Mouse (Mus musculus) MN1 (cell line): ENCODE results near the gene Exoc6.
"Not testable (repeated sequence)": the region's sequence is repeated elsewhere in the genome, so short reads cannot be mapped to it uniquely, and the experiment has no call there.

Source experiments
- DNase-seq: peaks from one replicate; pipeline ENCODE4 v3.0.0-alpha.2; 2016; ENCODE audit warnings: low spot score

Exoc6 gene

DNA sequence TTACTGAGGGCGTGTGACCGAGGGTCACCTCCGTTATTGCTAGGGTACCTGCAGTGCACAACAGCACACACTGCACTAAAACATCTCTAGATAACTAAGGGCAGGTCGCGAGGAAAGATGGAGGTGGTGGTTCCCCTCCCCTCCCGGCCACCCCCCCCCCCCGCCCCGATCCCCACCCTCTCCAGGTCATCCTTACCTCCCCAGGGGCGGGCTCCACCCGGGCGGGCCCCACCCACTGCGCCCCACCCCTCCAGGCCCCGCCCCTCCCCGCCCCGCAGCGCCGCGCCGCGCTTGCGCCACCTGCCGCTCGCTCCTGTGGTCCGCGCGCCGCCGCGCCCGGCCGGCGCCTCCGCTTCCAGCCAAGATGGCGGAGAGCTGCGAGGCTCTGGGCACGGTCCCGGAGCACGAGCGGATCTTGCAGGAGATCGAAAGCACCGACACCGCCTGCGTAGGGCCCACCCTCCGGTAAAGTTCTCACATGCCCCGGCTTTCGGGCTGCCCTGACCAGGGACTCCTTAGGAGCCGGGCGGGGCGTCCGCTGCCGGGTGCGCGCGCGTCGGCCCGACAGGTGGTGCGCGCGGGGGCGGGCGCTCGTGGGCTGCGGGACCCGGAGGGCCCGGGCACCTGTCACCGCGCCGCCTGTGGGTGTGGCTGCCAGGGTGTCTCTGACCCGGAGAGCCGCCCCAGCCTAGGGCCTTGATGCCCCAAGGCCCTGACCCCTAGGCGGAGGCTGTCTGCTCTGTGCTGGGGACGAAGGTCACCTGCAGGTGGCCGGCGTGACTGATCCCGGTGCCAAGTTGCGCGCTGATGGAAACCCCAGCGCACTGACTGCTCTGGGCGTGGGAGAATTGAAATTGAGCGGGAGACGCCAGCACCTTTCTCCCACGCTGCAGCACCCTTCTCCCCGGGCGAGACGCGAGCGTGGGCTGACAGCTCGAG is at the start of gene Exoc6:
Exoc6 (plus strand) TSS at position 318 of the 939 bp plus-strand sequence.
- peak; percentile 72 for DNase-seq

DNA sequence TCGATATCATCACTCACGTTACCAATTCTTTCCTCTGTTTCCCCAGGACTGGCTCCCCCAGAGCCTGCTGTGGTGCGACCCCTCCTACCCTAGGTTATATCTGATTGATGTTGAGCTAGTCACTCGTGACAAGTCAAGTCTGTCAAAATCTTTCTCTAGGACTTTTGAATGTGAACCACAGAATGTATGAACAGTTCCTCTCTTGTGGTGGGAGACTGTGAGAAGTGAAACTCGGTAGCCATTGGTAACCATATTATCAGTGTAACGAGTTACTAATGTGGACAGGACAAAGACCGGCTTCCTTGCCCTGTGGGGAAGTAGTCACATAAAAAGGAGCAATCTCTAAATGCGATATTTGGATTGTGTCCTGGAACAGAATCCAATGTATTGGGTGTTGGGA is 47.2 kb upstream of the Exoc6 start:
- DNase-seq, result no peak

DNA sequence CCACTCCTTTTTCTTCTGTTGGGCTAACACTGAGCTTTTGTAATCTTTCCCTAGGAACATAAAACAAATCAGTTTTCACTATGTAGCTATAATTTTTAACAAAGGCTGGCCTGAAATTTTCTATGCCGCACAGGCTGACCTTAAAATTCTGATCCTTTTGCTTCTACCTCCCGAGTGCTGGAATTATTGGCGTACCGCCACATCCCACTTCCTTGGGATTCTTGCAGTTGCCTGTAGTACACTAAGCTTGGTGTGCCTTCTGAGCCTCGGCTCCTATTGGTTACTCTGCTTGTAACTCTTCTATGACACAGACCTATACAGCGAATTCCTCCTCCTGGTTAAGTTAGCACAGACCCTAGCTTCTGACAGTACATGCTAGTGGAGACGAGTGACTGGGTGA is 44.2 kb upstream of the Exoc6 start:
- DNase-seq, result no peak

DNA sequence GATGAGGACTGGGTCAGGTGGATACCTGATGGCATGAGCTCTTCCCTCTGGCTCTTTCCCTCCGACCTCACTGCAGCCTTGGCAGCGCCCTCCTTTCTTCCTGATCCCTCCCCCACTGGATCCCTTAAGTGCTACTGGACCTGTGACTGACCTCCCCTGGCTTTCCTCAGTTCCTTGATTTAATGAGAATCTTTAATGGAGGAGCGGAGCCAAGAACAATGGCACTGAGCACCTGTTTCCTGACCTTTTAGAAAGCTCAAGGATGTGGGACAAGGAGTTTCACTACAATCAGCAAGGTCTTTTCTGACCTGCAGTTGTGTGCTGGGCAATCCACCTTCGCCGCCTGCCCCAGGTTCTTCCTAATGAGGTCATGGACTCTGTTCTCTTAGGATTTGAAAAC is 43.6 kb upstream of the Exoc6 start:
- no peak for DNase-seq

DNA sequence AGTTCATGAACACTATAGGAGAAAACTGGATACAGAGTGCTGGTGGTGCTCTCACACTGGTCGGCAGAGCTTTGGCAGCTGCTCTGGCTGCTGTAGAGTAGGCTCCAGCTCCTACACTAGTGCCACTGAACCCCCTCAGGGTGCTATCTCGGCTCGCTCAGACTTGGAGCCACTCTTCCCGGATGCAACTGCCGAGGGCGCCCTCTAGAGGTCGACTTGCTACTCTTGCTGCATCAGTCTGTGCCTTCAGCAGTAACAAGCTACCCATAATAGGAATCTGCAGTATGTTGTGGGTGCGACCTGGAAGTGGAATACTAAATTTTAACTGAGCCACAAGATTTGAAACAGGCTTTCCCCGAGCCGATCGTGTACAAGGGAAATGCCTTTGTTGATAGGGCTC is 40.5 kb upstream of the Exoc6 start:
- DNase-seq, result peak; percentile 24

DNA sequence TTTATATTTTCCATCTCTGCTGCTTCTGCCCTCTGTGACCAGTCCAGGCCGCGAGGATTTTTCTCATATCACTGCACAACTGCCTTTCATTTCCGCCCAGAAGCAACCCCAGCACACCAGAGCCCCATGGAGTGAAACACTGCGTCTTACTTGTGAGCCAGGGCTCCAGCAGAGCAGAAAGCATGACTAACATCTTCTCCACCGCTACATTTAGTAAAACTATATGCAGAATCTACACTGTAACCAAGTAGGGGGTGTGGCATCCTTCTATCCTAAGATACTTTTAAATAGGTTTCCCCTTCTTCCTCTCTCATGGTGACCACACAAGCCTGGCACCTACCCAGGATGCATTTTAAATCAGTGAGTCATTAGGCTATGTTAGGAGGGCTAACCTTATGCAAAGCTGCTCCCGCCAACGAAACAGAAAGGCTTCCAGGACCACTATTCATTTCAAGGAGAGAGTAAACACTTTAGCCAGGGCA is 35.4 kb upstream of the Exoc6 start:
- DNase-seq, result peak; percentile 37

DNA sequence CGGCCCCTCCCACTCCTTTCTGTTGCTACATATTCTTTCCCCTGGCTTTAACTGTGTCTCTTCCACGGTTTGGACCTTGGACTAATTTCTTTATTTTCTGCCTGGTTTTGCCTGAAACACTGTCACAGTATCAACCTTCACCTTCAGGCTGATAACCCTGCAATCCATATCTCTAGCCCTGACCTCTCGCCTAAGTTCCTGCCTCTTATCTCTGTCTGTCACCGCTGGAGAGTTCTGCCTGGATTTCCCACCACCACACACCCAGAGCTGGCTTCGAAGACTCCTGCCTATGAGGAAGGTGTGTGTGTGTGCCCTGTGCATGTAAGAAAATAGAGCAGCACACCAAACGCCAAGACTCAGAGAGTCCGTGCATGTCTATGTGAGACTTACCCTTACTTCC is 32.8 kb upstream of the Exoc6 start:
- no peak for DNase-seq

DNA sequence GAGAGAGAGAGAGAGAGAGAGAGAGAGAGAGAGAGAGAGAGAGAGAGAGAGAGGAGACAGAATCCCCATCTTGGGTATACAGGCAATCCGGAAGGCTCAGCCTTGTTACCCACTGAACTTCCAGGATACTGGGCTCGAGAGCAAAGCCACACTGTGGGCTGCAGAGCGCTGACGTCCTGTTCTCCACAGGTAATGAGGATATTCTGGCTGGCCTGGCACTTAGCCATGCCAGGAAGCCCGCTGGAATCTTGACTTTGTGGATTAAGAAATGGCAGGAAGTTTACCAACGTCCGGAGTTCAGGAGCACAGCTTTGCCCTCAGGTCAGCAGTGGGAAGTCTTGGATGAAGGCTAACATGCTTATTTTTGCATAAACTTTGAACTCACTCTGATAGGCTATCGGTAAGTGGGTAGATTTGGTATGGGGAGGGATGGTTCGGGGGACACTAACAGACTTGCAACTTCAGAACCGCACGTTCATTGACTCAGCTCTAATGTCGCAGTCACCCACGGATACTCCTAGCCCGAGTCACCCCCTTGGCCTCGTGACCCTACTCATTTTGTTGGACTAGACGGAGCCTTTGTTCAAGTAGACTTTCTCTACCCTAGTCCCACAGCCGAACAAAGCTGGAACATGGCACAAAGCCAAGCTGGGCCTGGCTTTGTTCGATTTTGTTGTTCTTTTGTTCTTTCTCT is 29.3 kb upstream of the Exoc6 start:
- DNase-seq, result no peak

DNA sequence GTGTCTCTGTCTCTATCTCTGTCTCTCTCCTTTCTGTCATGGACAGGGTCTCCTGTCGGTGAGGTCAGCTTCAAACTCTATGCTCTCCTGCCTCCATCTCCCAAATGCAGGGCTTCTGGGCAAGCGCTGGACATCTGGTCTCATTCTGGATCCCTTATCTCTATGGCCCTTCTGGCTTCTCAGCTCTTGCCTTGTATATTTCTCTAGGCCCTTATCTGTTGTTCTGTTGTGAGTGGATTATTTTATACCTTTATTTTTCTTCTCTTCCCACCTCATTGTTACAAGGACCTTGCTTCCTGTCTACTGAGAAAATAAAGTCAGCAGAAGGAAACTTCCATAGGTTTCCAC is 28.8 kb upstream of the Exoc6 start:
- DNase-seq, result no peak

DNA sequence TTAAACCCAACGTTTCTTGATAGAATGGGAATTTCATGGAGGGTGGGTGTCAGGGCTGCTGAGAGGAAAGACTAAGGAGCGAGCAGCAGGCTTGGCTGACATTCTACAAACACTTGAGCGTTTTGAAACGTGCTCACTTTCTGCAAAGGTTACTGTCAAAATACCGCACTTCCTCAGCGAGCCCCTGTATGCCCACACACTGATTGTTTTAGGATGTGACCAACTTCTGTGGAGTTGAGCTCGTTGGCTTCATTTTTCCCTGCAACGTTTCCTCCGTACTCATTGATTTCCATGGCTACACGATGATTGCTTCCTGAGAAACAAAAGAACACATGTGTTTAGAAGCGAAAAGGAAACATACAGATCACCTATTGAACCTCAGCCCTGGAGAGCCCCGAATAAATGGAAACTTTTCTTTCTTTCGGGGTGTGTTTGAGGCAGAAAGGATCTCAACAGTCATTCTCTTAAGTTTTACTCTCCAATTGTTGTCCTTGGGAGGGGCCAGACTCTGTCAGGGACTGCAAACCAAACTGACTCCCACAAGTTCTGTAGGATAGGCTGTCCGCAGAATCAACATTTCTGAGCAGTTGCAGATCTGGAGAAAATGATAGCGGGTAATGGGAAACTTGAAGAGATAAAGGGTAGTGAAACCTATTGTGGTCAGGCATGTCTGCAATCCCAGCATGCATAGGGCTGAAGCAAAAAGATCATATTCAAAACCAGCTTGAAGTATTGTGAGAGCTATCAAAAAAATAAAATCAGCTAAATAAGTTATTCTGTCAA is 26.7 kb upstream of the Exoc6 start:
- DNase-seq, result no peak

DNA sequence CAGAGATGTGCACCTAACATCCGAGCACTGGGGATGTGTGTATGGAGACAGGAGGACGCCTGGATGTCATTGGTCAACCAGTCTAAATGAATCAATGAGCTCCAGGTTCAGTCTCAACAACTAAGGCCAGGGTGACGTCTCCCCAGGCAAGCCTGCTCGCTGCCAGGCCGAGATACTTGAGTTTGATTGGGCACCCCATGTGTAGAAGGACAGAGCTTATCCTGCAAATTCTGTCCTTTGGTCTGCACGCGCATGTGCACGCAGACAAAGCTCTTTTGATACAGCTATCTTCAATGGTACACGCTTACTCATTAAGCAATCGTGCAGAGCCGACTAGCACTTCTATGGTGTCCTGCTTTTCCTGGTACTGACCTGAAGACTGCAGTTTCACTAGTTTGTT is 24.3 kb upstream of the Exoc6 start:
- no peak for DNase-seq

DNA sequence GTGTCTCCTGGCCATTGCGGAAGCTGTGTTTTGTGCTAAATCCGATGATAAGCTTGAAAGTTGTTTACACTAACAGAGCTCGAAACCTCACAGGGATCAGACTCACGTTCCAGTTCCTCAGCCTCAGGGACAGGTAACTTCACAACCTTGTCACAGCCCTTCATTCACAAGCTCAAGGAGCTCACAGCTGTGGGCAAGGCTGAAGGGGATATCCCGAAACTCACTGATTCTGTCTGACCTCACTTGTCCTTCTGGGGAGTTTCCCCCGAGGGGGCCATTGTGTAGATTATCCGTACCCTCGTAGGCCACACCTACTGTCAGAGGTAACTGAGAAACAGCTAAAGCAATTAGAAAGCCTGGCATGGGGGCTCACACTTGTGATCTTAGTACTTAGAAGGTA is 23.4 kb upstream of the Exoc6 start:
- DNase-seq, result no peak

DNA sequence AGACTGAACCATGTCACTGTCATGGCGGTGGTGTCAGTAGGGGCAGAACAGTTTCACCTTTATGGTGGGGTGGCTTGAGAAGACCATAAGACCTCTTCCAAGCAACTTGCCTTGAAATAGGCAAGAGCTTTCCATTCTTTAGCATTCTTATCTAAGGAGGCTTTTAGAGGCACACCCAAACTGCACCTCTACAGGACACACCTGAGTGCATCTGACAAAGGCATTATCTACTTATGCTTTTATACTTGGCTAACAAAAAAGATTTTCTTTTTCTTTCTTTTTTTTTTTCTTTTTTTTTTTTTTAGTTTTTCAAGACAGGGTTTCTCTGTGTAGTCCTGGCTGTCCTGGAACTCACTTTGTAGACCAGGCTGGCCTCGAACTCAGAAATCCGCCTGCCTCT is 22.5 kb upstream of the Exoc6 start:
- not testable (repeated sequence) for DNase-seq

DNA sequence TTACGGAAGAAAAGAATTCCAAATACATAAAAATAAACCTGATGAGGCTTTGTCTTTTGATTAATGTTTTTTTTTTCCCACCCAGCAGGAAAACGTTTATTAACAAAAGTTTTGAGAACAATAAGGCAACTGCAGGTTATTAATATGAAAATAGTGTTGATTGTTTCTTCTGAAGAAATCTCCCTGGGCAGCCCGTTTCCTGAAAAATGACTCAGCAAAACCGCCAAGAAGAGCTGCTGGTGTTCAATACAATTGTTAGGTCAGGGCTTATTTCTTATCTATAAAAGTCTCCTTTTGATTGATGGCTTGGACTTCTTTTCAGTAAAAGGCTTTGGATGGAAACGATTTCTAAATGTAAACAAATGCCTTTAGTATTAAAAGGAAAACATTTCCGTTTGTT is 21.6 kb upstream of the Exoc6 start:
- DNase-seq, result no peak

DNA sequence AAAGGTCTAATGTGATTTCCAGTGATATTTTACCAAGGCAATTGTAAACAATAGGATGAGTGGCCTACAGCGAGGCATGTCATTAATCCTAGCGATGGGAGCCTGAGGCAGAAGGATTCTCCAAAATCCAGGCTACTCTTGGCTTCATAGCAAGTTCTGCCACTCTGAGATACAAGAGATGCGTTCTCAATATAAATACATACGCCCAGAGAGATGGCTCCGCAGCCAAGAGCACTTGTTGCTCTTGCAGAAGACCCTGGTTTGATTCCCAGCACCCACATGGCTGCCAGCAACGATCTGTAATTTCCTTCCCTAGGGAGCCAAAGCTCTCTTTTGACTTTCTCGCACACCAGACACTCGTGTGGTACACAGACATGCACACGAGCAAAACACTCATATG is 20.9 kb upstream of the Exoc6 start:
- DNase-seq, result no peak

DNA sequence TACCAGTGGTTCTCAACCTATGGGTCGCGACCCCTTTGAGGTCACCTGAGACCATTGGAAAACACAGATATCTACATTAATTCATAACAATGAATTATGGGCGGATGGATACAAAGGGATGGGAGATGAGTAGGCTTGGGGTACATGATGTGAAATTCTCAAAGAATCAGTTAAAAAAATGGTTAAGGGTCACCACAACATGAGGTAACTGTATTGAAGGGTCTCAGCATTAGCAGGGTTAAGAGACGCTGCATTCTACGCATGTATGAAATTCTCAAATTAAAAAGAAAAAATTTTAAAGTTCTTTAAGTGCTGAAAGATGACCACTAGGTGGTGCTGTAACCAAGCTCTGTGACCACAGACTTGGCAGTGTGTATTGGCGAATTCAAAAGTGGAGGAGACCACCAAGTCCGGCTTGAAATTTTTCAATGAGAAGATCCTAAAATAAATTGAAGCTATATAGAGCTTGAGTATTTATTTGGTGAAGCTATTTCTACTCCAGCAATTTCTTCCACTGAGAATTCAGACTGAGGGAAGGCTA is 20.2 kb upstream of the Exoc6 start:
- peak; percentile 58 for DNase-seq

DNA sequence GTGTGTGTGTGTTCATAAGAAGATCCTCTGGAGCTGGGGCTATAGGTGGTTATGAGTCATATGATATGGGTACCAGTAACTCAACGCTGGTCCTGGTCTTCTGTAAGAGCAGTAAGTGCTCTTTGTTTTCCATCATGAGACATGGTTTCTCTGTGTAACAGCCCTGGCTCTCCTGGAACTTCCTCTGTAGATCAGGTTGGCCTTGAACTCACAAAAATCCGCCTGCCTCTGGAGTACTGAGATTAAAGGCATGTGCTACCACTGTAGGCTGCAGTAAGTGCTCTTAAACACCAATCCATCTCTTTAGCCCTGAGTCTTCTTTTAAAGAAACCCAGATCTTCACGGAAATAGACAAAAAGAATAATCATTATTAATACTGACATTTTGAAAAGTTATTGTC is 19.6 kb upstream of the Exoc6 start:
- no peak for DNase-seq

DNA sequence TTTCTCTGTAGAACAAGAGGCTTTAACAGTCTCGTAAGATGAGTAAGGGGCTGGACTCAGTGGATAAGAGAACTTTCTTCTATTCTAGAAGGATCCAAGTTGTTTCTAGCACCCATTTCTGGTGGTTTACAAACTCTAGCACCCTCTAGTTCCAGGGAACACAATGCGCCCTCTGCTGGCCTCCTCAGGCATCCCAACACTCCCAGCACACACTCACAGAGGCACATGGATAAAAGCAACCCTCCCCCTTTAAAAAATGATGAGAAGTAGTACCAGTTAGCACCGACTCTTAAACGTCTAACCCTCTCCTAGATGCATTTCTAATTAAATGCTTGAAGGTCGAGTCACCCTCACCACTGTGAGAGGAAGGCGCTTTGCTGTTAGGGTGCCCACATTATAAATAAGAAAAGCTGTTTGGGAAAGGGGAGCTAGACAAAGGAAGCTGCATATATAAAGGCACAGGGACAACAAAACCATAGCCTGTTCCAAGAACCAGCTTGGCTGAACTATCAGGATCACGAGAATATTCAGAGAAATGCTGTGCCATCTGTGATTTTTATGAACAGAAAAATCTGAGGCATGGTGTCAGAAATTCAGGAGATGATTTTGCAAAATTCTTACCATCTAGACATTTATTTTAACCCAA is 18.9 kb upstream of the Exoc6 start:
- no peak for DNase-seq

DNA sequence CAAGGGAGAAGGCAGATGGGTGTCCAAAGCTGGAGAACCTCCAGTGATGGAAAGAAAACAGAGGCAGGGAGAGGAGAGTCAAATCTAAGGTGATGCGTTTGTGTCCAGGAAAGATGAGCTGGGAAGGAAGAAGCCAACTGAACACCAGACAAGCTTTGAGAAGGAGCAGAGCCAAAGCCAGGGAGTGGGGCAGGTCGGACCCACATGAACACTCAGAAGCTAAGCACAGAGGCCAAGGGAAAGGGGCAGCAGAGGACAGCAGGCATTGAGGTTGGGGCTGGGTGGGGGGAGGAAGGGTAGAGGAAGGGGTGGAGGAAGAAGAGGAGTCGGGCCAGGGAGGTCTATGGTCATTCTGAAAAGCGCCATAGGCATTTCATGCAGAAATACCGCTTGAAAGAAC is 17.0 kb upstream of the Exoc6 start:
- no peak for DNase-seq

DNA sequence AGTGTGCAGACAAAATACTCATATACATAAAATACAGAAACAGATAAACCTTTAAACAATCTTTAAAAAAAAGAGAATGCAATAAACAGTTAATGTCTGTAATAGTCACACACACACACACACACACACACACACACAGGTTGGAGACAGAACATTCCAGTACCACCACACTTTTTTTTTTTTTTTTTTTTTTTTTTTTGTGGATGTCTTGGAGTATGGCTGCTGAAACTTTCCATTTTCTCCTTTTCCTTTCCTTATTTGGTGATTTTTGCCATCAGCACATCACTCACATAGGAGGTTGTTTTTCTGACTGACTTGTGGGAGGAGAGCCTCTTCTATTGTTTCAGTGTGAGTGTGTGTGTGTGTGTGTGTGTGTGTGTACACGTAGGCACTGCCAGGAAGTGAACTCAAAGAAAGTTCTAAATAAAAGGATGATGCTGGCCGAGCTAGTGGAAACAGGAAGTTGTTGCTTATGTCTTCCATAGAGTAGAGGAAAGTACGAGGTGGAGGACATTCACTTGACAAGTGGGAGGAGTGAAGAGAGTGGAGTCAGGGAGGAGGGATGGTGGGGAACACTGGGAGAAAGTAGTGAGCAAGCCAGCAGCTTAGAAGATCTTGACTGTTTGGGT is 15.4 kb upstream of the Exoc6 start:
- no peak for DNase-seq

DNA sequence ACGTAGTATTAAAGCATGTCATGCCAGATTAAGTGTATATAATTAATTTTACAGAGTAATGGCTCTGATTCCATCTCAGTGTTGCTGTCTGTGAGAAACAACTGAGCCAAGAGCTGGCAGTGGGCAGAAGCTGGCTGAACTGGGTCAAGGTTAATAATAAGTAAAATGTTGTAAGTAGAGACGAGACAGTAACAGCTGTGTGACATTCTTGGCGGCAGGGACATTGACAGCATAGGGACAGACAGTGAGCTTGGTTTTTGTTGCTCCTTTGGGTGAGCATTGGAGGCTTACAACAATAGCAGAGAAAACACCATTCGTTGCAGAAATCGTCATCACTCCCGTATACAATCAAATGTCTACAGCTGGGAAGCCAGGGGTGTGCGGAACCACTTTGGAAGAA is 13.8 kb upstream of the Exoc6 start:
- no peak for DNase-seq
